Mouse (Mus musculus): Measurements from ENCODE around the gene Fntb.
A peak's percentile ranks its signal among the peaks of the same experiment; 100 is the strongest.

The Fntb gene

DNA sequence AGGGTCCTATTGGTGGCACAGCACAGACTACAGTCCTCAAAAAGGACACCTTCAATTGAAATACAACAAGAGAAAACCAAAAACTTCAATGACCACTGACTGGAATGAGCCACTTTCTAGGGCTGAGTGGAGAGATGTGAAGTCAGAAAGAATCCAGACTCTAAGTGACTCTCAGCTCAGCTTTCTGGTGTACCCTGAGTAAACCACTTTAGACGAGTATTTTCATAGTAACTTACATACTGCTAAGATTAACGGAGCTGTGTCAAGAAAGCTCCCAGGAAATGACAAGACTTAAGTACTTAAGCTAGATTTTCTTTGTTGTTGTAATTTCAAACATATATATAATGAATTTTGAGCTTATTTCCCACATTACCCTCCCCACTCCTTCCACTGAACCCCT, 182.8 kb downstream of the Fntb start:
- DNase-seq (ENCODE audit: extremely low read depth, insufficient read length, low spot score): no peak

DNA sequence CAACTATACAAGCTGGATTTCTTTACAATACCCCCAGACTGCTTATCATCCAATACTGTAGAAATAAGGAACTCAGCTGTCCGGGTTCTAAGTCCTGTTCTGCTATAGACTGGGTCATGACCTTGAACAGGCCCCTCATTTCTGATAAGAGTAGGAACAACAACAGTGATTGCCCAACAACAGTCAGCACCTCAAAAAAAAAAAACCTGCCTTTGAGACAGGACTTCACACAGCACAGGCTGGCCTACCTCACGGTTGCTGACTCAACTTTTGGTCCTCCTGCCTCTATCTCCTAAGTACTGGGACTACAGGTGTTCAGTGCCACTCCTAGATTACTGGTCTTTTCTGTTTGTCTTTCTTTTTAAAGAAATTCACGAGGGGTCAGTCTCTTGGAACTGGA, 183.4 kb downstream of the Fntb start:
- DNase-seq (ENCODE audit: extremely low read depth, insufficient read length, low spot score): no peak

DNA sequence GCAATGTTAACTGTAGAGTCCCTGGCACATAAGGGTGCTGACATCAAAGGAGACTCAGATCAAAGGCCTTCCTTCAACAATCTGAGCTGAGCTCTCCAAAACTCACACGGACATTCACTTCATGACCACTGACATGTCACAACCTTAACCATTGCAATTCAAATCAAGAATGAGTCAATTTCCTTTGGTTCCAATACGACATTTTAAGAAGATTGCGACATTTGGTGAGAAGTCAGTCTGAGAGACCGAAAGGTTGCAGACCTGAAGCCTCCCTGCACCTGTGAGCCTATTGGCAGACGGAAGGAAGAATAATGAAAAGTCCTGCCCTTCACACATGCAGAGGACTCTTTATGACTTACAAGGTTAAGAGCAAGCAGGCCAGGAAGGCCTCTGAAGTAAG, 184.9 kb downstream of the Fntb start:
- no peak for DNase-seq (ENCODE audit: extremely low read depth, insufficient read length, low spot score)

DNA sequence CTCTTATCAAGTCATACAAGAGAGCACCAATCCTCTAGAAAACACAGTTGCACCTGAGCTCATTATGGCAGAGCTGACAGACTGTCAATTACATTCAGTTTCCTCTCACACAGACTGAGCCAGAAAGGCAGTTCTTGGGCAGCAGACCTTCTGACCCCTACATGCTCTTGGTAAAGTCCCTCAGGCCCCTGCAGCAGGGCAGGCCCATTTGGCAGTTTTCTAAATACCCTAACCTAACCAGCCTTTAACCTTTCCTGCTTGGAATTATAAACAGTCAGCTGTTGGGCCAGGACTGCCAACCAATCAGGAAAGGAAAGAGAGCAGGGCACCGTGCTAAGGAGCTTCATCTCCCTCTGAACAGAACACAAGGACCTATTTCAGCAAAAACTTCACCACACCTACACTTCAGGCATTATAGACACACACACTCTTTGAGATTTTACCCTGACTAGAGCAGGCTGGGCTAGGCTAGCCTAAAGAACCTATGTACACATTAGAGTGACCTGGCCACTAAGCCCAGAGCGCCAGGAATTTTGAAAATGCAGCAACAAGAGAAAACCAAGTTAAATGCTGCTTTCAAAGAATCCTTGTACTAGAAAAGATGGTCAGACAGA, 188.5 kb downstream of the Fntb start:
- DNase-seq (ENCODE audit: extremely low read depth, insufficient read length, low spot score): no peak

DNA sequence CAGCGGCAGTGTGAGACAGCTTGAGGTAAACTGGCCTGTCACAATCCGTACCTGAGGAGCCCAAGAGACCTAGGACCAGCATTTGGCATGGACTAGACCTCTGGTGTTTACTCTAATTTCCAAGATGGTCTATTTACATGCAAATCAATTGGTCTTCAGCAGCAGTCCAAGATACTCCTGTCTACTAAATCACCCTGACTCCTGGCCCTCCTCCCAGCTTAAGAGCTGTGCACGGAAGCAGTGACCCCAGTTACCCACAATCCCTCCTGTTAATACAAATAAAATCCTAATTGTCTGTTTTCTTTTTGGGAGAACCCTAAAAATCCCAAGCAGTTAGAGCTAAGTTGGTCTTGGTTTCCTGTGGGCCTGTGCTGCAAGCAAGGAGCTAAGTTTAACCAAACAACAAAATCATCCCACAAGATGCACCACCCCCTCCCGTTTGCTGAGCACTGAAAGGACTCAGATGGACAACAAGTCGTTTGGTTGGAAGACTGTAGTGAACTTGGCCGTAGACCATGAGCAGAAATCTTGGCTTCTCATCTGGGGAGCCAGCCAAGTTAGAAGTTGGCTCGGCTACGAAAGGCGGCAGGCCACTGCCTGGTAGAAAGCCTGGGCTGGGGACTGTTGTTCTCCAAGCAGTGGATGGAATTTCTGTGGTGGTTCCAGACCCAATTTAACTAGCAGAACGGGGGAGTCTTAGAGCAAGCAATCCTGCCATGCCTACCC, 189.5 kb downstream of the Fntb start:
- DNase-seq (ENCODE audit: extremely low read depth, insufficient read length, low spot score): peak; percentile 29

DNA sequence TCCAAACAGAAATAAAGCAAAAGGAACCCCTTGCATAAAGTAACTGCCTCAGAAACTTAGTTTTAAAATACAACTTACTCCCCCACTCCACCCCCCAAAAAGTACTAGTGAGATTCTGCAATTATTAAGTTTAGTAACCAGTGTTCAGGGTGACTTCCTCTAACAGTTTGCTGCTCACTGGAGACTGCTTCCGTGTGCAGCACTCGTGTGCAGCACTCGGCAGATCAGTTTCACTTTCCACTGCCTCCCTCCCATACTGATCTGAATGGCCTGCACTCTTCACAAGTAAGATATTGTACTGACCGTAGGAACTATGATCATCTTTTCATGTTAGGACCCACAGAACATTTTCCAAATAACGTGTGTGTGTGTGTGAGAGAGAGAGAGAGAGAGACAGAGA, 192.3 kb downstream of the Fntb start:
- DNase-seq (ENCODE audit: extremely low read depth, insufficient read length, low spot score): peak; percentile 19

DNA sequence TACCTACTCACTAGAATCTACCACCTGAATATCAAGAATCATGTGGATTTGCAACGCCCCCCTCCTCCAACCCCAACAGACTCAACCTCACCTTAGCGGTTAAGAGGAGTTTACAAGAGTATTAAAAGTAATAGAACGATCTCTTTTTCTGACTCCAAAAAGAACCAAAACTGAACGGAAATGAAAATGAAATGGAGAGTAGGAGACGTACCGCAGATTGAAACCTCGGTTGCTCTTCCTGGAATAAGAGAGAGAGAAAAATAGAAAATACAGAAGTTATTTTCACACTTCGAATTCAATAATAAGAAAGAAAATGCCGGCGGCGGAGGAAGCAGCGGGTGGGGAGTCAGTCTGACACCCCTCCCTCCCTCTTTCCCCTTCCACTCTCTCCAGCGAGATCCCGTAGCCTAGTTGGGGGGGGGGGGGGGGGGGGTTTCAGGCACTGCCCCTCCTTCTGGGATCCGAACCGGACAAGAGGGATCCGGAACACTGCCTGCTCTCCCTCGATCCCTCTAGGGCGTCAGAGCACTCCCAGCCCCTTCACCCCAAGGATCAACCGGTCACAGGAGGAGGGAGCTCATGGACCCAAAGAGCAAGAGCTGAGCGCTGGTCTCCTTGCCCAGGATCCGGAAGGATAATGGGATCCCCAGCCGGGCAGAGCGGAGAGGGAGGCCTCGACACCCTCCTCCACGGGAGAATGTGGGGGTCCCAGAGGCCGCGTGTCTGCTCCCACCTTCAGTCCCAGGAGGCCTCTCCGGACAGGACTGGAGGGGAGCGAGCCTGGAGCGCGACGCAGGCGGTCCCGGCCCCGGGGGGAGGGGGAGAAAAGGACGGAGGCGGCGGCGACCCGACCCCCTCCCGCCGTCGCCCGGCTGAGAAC, 195.9 kb downstream of the Fntb start:
- DNase-seq (ENCODE audit: extremely low read depth, insufficient read length, low spot score): no peak

DNA sequence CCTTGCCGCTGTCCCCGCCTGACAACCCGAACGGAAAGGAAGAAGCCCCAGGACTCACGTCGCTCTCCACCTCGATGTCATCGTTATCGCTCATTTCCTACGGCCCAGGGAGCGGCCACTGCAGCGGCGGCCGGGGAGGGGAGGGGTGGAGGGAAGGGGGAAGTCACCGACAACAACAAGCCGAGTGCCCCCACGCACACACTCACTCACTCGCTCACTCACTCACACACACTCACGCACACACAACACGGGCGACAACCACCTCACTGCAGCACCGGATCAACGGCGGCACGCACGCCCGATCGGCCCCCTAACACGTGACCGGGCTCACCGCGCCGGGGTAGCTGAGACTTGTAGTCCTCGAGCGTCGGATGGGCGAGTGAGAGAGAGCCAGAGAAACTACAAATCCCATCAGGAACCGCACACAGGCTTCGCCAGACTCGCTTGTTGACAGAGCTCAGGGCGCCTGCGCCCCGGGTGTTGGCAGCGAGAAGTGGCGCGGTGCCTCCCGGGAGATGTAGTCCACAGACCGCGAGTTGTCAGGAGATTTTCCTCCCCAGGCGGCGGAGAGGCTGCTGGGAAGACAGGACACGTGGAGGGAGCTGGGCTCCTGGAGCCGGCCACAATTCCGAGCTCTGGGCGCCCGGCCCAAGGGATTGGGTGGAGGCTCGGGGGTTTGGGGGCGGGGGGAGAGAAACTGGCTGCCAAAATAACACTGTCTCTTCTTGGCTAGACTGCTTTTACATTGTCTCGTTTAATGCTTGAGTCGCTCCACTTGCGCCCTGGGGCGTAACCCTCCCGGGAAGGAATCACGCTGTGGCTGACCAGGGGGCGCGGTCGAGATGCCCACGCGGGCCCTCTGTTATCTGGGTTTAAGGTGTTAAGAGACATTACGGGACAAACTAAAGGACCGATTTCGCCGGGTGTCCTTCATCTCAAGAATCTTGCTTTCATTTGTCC, 196.8 kb downstream of the Fntb start, which contains the start of gene Max:
Gene Max (minus strand): TSS at position 270 of the 960 bp plus-strand sequence.
- peak; percentile 99 for DNase-seq (ENCODE audit: extremely low read depth, insufficient read length, low spot score)

DNA sequence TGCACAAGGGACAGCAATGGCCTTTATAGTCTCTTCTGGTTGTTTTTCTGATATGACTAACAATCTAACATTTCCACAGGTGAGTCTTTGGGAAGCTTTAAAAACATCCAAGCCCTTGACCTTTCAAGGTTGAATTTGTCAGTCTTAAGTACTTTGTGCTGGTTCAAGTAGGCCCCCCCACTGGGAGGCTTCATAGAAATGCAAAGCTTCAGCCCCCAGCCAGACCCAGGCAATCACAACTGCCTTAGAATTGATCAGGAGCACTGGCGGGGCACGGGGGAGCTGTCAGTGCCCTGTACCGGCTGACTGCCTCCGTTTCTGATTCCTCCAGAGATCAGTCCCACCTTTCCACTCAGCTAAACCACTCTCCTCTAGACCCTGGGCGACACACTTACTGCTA, 199.7 kb downstream of the Fntb start:
- no peak for DNase-seq (ENCODE audit: extremely low read depth, insufficient read length, low spot score)

DNA sequence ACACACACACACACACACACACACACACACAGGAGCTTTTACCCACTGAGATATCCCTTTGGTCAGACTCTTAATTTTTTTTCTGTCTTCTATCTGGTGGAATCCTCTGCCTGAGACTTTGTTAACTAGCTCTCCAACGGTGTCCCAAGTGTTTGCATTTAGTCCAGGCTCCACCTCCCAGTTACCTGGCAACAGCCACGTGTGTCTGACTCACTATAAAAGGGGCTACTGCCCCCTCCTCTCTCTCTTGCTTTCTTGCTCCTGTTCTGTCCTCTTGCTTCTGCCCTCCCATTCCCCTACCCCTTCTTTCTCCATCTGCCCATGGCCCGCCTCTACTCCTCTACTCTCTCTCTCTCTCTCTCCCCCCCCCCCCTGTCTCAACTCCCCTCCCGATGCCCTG, 200.5 kb downstream of the Fntb start:
- DNase-seq (ENCODE audit: extremely low read depth, insufficient read length, low spot score): no peak

Data from 3134 (cell line).